Mouse (Mus musculus) Muller cell, postnatal 12 days (primary cell): ENCODE results near the gene Adam12.
"Not testable (repeated sequence)": the region's sequence is repeated elsewhere in the genome, so short reads cannot be mapped to it uniquely, and the experiment has no call there.

Experiments used
- DNase-seq: peaks from one replicate; pipeline ENCODE4 v3.0.0-alpha.2; 2015; ENCODE audit errors: inconsistent ontology term

The Adam12 gene

GRCm38 (mm10) chr7:133937473-133937872 lies 294.5 kb downstream of the Adam12 start:
- DNase-seq: peak; percentile 28

- peak; percentile 62 for DNase-seq
Observed at GRCm38 (mm10) chr7:133936377-133936776, 295.6 kb downstream of the Adam12 start.

GRCm38 (mm10) chr7:133933378-133933777 lies 298.6 kb downstream of the Adam12 start:
- DNase-seq: peak; percentile 54

GRCm38 (mm10) chr7:133931481-133931880 lies 300.5 kb downstream of the Adam12 start:
- no peak for DNase-seq

- DNase-seq: no peak
Observed at GRCm38 (mm10) chr7:133928981-133929380, 303.0 kb downstream of the Adam12 start.

GRCm38 (mm10) chr7:133925771-133926170 lies 306.2 kb downstream of the Adam12 start:
- no peak for DNase-seq

GRCm38 (mm10) chr7:133923994-133924393 lies 308.0 kb downstream of the Adam12 start:
- no peak for DNase-seq

- no peak for DNase-seq
Observed at GRCm38 (mm10) chr7:133921291-133921690, 310.7 kb downstream of the Adam12 start.

GRCm38 (mm10) chr7:133920724-133921123 lies 311.2 kb downstream of the Adam12 start:
- no peak for DNase-seq

- DNase-seq: no peak
Observed at GRCm38 (mm10) chr7:133919918-133920317, 312.0 kb downstream of the Adam12 start.

GRCm38 (mm10) chr7:133919306-133919705 lies 312.6 kb downstream of the Adam12 start:
- no peak for DNase-seq

- DNase-seq: no peak
Observed at GRCm38 (mm10) chr7:133916230-133916629, 315.7 kb downstream of the Adam12 start.

- DNase-seq: no peak
Observed at GRCm38 (mm10) chr7:133911881-133912280, 320.1 kb downstream of the Adam12 start.

GRCm38 (mm10) chr7:133909833-133910375 lies 322.0 kb downstream of the Adam12 start:
- no peak for DNase-seq

- no peak for DNase-seq
Observed at GRCm38 (mm10) chr7:133908966-133909365, 323.0 kb downstream of the Adam12 start.

- no peak for DNase-seq
Observed at GRCm38 (mm10) chr7:133899391-133899790, 332.6 kb downstream of the Adam12 start.

- no peak for DNase-seq
Observed at GRCm38 (mm10) chr7:133891796-133892195, 340.1 kb downstream of the Adam12 start.

GRCm38 (mm10) chr7:133891298-133891697 lies 340.6 kb downstream of the Adam12 start:
- DNase-seq: no peak

- no peak for DNase-seq
Observed at GRCm38 (mm10) chr7:133889986-133890385, 342.0 kb downstream of the Adam12 start.

GRCm38 (mm10) chr7:133888926-133889920 lies 342.7 kb downstream of the Adam12 start:
- DNase-seq: no peak

GRCm38 (mm10) chr7:133884759-133885431 lies 347.1 kb downstream of the Adam12 start:
- DNase-seq: not testable (repeated sequence)

GRCm38 (mm10) chr7:133879761-133880160 lies 352.2 kb downstream of the Adam12 start:
- no peak for DNase-seq
